Mouse (Mus musculus) CD8-positive naive resting alpha-beta T cell, adult 2 months (primary cell): ENCODE results near the gene Cd83.
A peak's percentile ranks its signal among the peaks of the same experiment; 100 is the strongest.

Source experiments
- DNase-seq, 2 experiments: peaks; one replicate each; pipeline ENCODE4 v3.0.0; 2022; ENCODE audit warnings: low read depth in 2 of 2, low spot score in 2 of 2

Cd83 gene

GRCm38 (mm10) chr13:43784725-43785711, at the start of gene Cd83:
Gene Cd83, plus strand, starts transcription at chr13:43784775.
- peak in 1 of 2 experiments; percentile 11 for DNase-seq

- peak; percentile 25 to 44 for DNase-seq
Observed at GRCm38 (mm10) chr13:43739598-43740275, 44.8 kb upstream of the Cd83 start.

DNA sequence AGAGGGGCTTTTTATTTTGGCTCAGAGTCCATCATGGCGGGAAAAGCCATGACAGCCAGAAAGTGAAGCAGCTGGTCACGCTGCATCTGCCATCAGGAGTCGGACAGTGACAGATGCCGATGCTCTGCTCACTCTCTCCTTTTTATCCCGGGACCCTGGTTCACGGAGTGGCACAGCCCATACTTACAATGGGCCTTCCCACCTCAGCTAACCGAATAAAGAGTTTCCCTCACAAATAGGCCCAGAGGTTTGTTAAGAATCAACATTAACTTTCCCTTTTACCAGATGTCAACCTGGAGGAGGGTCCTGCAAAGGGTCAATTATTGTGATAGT, 44.3 kb upstream of the Cd83 start:
- DNase-seq = no peak

DNA sequence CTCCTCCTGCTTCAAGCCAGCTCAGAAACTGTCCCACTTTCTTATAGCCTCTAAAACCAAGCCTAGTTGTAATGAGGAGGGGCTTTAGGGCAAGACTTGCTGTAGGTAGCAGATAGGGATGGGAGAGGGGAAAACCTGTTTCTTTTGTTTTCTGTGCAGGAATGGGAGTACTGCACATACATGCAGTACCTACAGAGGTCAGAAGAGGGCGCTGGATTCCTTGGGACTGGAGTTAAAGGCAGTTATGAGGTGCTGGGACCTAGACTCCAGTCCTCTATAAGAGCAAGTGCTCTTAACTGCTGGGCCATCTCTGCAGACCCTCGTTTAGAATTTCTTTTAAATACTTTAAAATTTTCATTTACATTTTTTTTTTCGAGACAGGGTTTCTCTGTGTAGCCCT, 41.9 kb upstream of the Cd83 start:
- DNase-seq = no peak

DNA sequence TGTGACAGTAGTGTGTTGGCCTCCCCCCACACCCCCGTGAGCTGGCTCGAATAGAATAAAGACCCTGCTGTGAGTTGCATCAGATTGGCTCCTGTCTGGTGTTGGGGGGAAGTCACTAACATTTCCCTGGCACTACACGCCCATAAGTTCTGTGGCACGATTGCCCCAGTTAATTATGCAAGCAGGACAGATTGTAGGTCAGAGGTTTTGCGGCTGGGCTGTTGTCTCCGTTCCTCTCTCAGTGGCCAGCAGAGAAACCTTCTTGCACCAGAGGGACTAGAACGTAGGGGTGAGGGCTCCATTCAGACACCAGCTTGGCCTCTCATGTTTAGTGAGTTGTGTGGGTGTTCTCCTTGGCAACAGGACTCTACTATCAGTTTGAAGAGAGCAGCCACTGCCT, 40.3 kb upstream of the Cd83 start:
- no peak for DNase-seq

DNA sequence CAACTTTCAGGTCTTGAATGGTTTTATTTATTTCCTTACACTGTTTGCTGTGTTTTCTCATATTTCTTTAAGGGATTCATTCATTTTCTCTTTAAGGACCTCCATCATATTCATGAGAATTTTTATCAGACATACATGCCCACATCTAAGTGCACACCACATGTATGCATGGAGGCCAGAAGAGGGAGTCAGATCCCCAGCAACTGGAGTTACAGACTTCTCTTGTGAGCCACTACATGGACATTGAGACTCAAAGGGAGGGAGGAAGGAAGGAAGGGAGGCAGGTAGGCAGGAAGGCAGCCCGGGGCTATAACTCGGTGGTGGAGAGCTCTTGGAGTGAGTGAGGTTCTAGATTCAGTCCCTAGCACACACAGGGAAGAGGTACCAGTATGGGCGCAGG, 34.3 kb upstream of the Cd83 start:
- no peak for DNase-seq

- no peak for DNase-seq
Observed at GRCm38 (mm10) chr13:43750966-43751365, 33.6 kb upstream of the Cd83 start.

DNA sequence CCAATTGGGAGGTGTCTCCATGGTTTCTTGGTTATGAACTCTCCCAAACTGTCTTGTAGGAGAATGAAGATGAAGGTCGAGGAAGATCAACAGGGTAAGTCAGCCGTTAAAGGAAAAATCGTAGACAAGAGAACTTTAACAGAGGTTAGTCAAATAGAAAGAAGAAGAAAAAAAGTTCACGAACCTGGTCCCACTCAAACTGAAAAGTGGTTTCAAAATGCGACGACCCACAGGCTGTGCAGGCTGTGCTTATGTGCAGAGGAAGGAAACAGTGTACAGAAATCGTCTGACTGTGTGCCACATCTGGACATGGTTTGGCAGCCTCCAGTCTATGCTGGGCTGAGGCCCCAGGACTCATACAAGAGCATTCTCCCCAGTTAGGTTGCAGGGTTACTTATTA, 32.2 kb upstream of the Cd83 start:
- DNase-seq = no peak

GRCm38 (mm10) chr13:43753652-43754051, 30.9 kb upstream of the Cd83 start:
- no peak for DNase-seq

- DNase-seq = no peak
Observed at GRCm38 (mm10) chr13:43754455-43755128, 30.0 kb upstream of the Cd83 start.

DNA sequence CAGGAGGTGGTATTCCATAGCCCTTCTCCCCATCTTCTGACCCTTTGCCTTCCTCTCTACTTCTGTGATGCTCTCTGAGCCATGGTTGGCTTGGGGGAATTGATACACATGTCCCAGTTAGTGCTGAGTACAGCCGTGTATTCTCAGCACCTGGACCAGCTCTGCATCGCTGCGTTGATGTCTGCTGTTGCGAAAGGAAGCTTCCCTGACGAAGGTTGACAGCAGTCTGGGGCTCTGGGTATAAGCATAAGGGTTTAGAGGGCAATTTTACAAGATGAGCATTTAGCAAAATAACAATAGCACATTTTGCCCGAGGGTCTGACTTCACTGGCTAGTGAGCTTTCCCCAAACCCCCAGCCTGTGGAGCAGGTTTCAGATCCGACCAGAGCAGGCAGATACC, 29.0 kb upstream of the Cd83 start:
- no peak for DNase-seq

DNA sequence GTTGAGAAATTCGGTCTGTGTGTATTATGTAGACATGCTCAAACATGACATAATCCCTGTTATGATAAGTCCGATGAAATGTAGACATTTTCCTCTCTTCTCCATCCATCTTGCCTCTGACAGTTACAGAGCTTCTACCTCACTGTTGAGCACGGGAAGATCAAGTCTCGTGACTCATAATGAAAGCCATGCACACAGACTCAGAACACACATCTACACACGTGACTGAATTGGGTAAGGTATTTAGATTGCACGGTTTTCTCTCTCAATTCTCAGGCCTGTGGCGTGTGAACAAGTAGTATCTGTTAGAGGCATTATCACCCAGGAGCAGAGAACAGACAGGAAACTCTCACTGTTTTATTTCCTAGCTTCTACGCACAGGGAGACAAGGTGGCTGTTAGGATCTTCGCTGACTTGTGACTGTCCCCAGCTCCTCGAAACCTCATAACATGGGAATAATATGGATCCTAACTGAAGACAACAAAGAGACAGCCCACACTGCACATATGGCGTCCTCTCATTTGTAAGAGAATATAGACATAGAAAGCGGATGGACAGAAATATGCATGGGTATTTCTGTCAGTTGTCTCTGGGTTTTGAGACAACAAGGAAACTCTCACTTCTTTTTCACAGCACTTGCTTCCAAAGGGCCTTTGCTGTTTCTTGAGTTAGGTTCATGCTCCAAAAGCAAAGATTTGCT, 23.3 kb upstream of the Cd83 start:
- no peak for DNase-seq

DNA sequence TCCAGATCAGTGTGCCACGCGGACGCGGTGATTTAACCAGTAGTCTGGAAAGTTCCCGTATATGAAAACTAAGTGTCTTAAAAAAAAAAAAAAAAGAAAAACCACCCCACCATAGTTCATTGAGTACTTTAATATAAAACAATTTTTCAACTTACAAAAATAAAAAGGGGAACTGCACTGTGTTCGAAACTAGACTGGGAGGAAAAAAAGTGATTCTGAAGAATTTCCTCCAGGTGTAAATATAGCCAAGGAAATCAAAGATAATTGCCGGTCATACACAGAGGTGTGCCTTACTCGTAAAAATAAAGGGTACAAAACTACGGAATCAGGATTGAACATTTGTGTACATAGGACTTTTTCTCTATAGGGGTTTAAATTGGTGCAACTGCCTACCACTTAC, 21.7 kb upstream of the Cd83 start:
- no peak for DNase-seq

DNA sequence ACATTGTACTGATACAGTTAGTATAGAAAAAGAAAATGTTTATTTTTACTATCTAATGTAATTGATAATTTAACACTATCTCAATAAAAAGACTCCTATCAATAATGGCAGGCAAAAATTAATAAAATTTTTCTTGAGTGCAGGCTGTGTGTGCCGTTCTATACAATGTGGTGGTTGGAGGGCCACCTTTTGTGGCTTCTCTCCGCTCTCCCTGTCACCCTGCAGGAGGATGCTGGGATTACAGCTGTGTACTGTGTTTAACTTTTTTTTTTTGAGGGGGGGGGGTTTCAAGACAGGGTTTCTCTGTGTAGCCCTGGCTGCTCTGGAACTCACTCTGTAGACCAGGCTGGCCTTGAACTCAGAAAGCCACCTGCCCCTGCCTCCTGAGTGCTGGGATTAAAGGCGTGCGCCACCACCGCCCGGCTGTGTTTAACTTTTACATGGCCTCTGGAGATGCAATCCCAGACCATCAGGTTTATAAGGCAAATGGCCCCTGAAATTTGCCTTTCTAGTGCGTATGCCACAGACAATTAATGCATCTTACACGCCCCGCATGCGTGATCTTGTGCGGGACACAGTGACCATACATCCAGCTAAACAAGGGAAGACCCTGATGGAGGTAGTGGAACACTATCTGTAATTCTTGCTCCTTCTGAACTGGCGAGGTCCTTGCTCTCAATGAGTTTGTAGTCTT, 21.1 kb upstream of the Cd83 start:
- DNase-seq = no peak

DNA sequence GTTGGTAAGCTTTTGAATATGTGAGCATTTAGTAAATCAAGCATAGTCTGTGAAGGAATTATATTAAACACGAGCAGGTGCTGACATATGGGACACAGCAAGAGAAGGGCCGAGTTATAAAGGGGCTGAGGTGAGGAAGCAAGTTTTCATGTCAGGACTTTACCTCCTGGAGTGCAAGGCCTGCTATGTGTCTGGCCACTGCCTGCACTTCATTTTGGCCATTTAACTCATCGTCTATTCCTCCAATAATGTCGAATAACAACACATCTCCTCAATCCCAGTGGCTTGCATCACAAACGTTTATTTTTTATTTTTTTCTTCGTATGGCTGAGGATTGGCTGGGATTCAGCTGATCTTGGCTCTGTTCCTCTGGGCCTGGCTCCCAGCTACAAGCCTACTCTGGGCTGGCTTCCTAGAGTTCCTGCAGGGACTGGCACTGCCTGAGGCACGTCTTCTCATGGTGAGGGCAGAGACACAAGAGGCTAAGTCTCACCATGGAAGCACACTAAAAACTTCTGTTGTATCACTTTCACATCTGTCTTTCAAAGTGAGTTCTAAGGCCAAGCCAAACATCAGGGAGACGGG, 20.5 kb upstream of the Cd83 start:
- DNase-seq = no peak

DNA sequence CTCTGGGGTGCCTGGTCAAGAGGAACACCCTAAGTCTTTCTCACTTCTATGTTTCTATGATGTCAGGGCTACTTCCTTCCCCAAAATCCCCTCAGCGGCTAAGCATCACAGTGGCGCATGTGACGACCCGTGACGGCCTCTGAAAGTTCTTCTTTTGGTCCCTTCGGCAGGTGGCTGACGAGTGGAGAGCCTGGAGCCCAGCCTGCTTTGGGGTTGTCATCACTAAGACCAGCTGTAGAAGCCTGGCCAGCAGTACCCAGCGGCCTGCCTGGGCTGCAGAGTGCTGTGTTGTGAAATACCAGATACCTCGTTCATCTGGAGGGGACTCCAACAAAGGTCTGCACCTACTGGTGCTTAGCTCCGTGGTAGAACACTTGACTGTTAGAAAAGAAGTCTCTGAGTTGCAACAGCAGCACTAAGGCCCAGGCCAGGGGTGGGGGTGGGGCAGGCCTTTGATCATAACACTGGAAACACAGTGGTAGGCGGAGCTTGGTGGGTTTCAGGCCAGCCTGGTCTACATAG, 19.2 kb upstream of the Cd83 start:
- no peak for DNase-seq

DNA sequence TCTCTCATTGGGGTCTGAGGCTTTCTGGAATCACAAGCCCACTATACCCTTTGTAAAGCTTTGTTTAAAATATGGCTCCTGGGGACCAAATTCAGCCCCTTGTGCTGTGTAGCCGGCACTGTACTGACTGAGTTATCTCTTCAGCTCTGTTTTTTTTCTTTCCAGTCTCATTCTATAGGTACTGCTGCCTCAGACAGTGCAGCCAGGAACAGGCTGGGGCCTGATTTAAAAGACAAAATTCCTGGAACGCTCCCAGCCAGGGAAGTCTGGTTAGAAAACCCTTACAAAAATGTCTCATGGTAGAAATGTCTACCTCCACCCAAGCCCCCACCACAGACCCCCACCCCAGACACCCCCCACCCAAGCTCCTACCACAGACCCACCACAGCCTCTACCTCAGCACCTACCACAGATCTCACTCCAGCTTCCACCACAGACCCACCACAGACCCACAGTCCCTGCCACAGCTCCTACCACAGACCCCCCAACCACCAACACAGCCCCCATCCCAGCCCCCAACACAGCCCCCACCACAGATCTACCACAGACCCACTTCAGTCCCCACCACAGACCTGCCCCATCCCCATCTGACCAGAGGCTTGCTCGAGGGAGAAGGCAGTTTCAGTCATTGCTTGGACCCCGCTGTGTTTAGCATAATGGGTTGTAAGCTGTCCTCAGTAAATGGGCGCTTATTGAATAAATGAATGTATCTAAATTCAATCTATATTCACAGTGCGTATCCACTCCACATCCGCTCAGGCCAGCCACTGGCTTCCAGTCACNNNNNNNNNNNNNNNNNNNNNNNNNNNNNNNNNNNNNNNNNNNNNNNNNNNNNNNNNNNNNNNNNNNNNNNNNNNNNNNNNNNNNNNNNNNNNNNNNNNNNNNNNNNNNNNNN, 17.5 kb upstream of the Cd83 start:
- DNase-seq = no peak

- no peak for DNase-seq
Observed at GRCm38 (mm10) chr13:43773020-43773419, 11.6 kb upstream of the Cd83 start.

DNA sequence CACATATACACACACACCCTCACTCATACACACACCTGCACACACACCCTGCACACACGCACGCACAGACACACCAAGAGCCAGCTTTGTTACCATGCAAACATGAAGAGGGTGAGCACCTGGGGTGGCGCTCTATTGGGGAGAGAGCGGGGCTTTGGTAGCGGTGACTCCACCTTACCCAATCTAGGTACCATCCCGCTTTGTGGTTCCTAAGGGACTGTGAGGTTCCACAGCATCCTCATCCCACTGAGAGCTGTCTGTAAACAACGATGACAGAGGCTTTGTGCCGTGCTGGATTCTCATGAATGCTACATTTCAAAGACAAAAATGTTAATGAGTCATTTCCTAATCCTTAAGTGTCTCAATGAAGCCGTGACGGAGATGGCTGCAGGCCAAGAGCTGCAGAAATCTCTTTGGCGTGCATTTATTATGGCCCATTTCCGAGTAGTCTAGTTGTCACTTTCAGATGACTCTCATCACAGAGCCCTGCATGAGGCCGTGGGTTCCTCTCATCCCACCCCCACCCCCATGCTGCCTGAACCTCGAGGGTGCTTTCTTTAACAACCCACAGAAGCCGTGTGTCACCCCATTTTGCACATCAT, 10.5 kb upstream of the Cd83 start:
- no peak for DNase-seq
